Mouse (Mus musculus) CH12.LX (cell line): ENCODE results near the gene 1810010H24Rik. TPM values are rescaled to one million over a fixed set of nuclear protein-coding genes. Genes with fewer than 3 reads are reported as not detected.

Source experiments
- DNase-seq: peaks from one replicate; pipeline ENCODE4 v3.0.0-alpha.2; 2013; ENCODE audit errors: extremely low read depth
- H3K27ac ChIP-seq: 2 replicates; pipeline ENCODE4 v1.5.1; 2012; ENCODE audit warnings: low read depth, mild to moderate bottlenecking, control low read depth, moderate library complexity; ENCODE audit not compliant: insufficient read depth
- H3K27me3 ChIP-seq: replicated peaks from 2 replicates; pipeline ENCODE3; 2012; ENCODE audit warnings: inconsistent platforms
- H3K36me3 ChIP-seq, 2 experiments: replicated peaks in 1 of 2; 2 replicates each; pipeline versions ENCODE3 to v1.6.1; 2012; ENCODE audit warnings: inconsistent platforms in 1 of 2, low read length in 1 of 2, mild to moderate bottlenecking in 1 of 2, mixed read lengths in 1 of 2, moderate library complexity in 1 of 2; ENCODE audit not compliant: control insufficient read depth in 1 of 2, insufficient read depth in 1 of 2
- H3K4me1 ChIP-seq, 2 experiments: 2 replicates each; pipeline ENCODE4 v1.6.1; 2012; ENCODE audit warnings: inconsistent platforms in 1 of 2, moderate library complexity in 1 of 2; ENCODE audit not compliant: insufficient read depth in 2 of 2, control insufficient read depth in 1 of 2
- H3K4me2 ChIP-seq: 2 replicates; pipeline ENCODE4 v1.6.1; 2012; ENCODE audit warnings: low read depth, mild to moderate bottlenecking, control low read depth; ENCODE audit not compliant: poor library complexity, insufficient read depth, severe bottlenecking
- H3K4me3 ChIP-seq, 3 experiments: fragments of 150-350 bp in 1 of 3; sonication (generic) in 1 of 3; replicated peaks in 1 of 3; 2 replicates each; pipeline versions ENCODE3 to v1.5.1; 2011 to 2012; ENCODE audit warnings: low read depth in 2 of 3, low read length in 2 of 3, mild to moderate bottlenecking in 2 of 3, moderate library complexity in 2 of 3, control low read depth in 1 of 3, improper control_type of control experiment in 1 of 3, inconsistent platforms in 1 of 3, mixed read lengths in 1 of 3; ENCODE audit not compliant: poor library complexity in 1 of 3
- H3K79me2 ChIP-seq: replicated peaks from 2 replicates; pipeline ENCODE4 v1.6.1; 2012; ENCODE audit warnings: mild to moderate bottlenecking, moderate library complexity; ENCODE audit not compliant: control insufficient read depth, poor library complexity, insufficient read depth, severe bottlenecking; ENCODE audit errors: extremely low read depth
- H3K9ac ChIP-seq: 2 replicates; pipeline ENCODE4 v1.6.1; 2012; ENCODE audit warnings: low read depth, mild to moderate bottlenecking, control low read depth, moderate library complexity; ENCODE audit not compliant: insufficient read depth
- H3K9me3 ChIP-seq: replicated peaks from 2 replicates; pipeline ENCODE3; 2012; ENCODE audit warnings: low read length, inconsistent platforms, mixed read lengths
- BHLHE40 ChIP-seq: IDR thresholded peaks from 2 replicates; pipeline ENCODE4 v1.6.1; 2011; ENCODE audit warnings: mild to moderate bottlenecking, low read depth, low read length, improper control_type of control experiment
- CHD1 ChIP-seq: IDR thresholded peaks from 2 replicates; pipeline ENCODE4 v1.6.1; 2012; ENCODE audit warnings: low read depth, low read length, improper control_type of control experiment, inconsistent platforms
- CTCF ChIP-seq, 2 experiments: IDR thresholded peaks in 1 of 2; conservative IDR thresholded peaks in 1 of 2; 2 replicates each; pipeline ENCODE4 v1.5.1; 2011 to 2012; ENCODE audit warnings: low read depth in 2 of 2, low read length in 2 of 2, improper control_type of control experiment in 1 of 2, inconsistent platforms in 1 of 2, mild to moderate bottlenecking in 1 of 2, moderate library complexity in 1 of 2
- E2F4 ChIP-seq: IDR thresholded peaks from 2 replicates; pipeline ENCODE4 v1.6.1; 2011; ENCODE audit warnings: low read depth, low read length, improper control_type of control experiment; ENCODE audit not compliant: insufficient replicate concordance
- ELF1 ChIP-seq: IDR thresholded peaks from 2 replicates; pipeline ENCODE4 v1.6.1; 2014; ENCODE audit warnings: low read depth, mild to moderate bottlenecking, inconsistent platforms, low read length, improper control_type of control experiment
- ETS1 ChIP-seq: conservative IDR thresholded peaks from 2 replicates; pipeline ENCODE4 v1.6.1; 2012; ENCODE audit warnings: low read depth, mild to moderate bottlenecking, inconsistent platforms, low read length, improper control_type of control experiment, moderate library complexity
- IRF4 ChIP-seq: IDR thresholded peaks from 2 replicates; pipeline ENCODE4 v1.6.1; 2014; ENCODE audit warnings: low read depth, mild to moderate bottlenecking, inconsistent platforms, low read length, improper control_type of control experiment
- JUN ChIP-seq: IDR thresholded peaks from 2 replicates; pipeline ENCODE4 v1.6.1; 2011; ENCODE audit warnings: low read depth, mild to moderate bottlenecking, low read length, improper control_type of control experiment, moderate library complexity; ENCODE audit not compliant: insufficient read depth
- JUND ChIP-seq: conservative IDR thresholded peaks from 2 replicates; pipeline ENCODE4 v1.6.1; 2011; ENCODE audit warnings: low read depth, low read length, improper control_type of control experiment
- KAT2A ChIP-seq: IDR thresholded peaks from 2 replicates; pipeline ENCODE4 v1.6.1; 2012; ENCODE audit warnings: low read length, improper control_type of control experiment, inconsistent platforms; ENCODE audit not compliant: insufficient replicate concordance
- MAFK ChIP-seq: IDR thresholded peaks from 2 replicates; pipeline ENCODE4 v1.6.1; 2011; ENCODE audit warnings: low read length, improper control_type of control experiment; ENCODE audit not compliant: insufficient replicate concordance
- MAX ChIP-seq: IDR thresholded peaks from 2 replicates; pipeline ENCODE4 v1.6.1; 2011; ENCODE audit warnings: low read length, improper control_type of control experiment
- MEF2A ChIP-seq: IDR thresholded peaks from 2 replicates; pipeline ENCODE4 v1.6.1; 2014; ENCODE audit warnings: low read depth, mild to moderate bottlenecking, inconsistent platforms, low read length, improper control_type of control experiment, borderline replicate concordance
- MYC ChIP-seq: IDR thresholded peaks from 2 replicates; pipeline ENCODE4 v1.6.1; 2011; ENCODE audit warnings: low read depth, mild to moderate bottlenecking, improper control_type of control experiment, low read length
- NELFE ChIP-seq: IDR thresholded peaks from 2 replicates; pipeline ENCODE4 v1.6.1; 2011; ENCODE audit warnings: low read depth, low read length, improper control_type of control experiment
- RCOR1 ChIP-seq: conservative IDR thresholded peaks from 2 replicates; pipeline ENCODE4 v1.6.1; 2012; ENCODE audit warnings: low read depth, mild to moderate bottlenecking, inconsistent platforms, low read length, improper control_type of control experiment
- SIN3A ChIP-seq: IDR thresholded peaks from 2 replicates; pipeline ENCODE4 v1.6.1; 2012; ENCODE audit warnings: low read length, improper control_type of control experiment, inconsistent platforms
- TCF12 ChIP-seq: IDR thresholded peaks from 2 replicates; pipeline ENCODE4 v1.6.1; 2014; ENCODE audit warnings: low read depth, mild to moderate bottlenecking, inconsistent platforms, low read length, improper control_type of control experiment
- USF1 ChIP-seq: IDR thresholded peaks from 2 replicates; pipeline ENCODE4 v1.6.1; 2014; ENCODE audit warnings: low read depth, mild to moderate bottlenecking, inconsistent platforms, low read length, improper control_type of control experiment
- USF2 ChIP-seq: conservative IDR thresholded peaks from 2 replicates; pipeline ENCODE4 v1.6.1; 2011; ENCODE audit warnings: low read depth, low read length, improper control_type of control experiment
- ZC3H11A ChIP-seq: IDR thresholded peaks from 2 replicates; pipeline ENCODE4 v1.6.1; 2012; ENCODE audit warnings: low read depth, mild to moderate bottlenecking, inconsistent platforms, low read length, improper control_type of control experiment
- dilution Hi-C: fragments of 300-500 bp; cut with MboI; formaldehyde crosslinking; loops from 2 replicates; pipeline ENCODE4 v1.14.3; 2020; ENCODE audit warnings: low sequenced_read_pairs; ENCODE audit not compliant: extremely low pct_unique_long_range_greater_than_20kb, extremely low pct_ligation_motif_present
- in situ Hi-C: fragments of 300-500 bp; cut with MboI; formaldehyde crosslinking; loops from 3 replicates; pipeline ENCODE4 v1.14.3; 2019; ENCODE audit warnings: low sequenced_read_pairs, low pct_ligation_motif_present, low pct_unique_long_range_greater_than_20kb, mixed read lengths
- polyA plus RNA-seq: library from polyadenylated mRNA; unstranded; fragments of >175 nt; gene quantifications from 2 replicates; pipeline ENCODE4 v1.2.1, GENCODE M21; 2012; ENCODE audit warnings: low read depth; ENCODE audit not compliant: insufficient read length
- total RNA-seq, 2 experiments: library from RNA; depleted of rRNA; stranded (reverse); fragments of 300-350 nt in 1 of 2; fragments of >200 nt in 1 of 2; gene quantifications; 2 replicates each; pipeline ENCODE4 v1.2.3; 2012 to 2014

The 1810010H24Rik gene
- total and polyA plus RNA-seq, 3 experiments = 0.53 to 1.7 (median 1.1) TPM

- TF ChIP-seq TCF12 (peak; percentile 97), MYC (peak; percentile 89), SIN3A (peak; percentile 89), RCOR1 (no peak), MAFK (no peak), KAT2A (0 out of 2 replicates have a peak, but pooled peaks have one; percentile 80), ETS1 (0 out of 2 replicates have a peak, but pooled peaks have one; percentile 10), MAX (peak; percentile 90), IRF4 (peak; percentile 44; the same call in 1 of the 2 replicates), JUND (no peak), MEF2A (peak; percentile 32; the same call in 1 of the 2 replicates), NELFE (peak; percentile 99), CTCF (conservative IDR thresholded peaks at IDR 0.05 in 1 of 2, IDR thresholded peaks at IDR 0.05 in 1 of 2; ENCODE audit: low read depth in 2 of 2, low read length in 2 of 2) (no peak), ZC3H11A (no peak), JUN (no peak), USF1 (no peak), E2F4 (no peak), USF2 (no peak)
- TF ChIP-seq, all 38 proteins: peak for 20
Measured at GRCm38 (mm10) chr11:106999151-106999948, 26.1 kb upstream of the 1810010H24Rik start, which contains the start of gene Kpna2 (continued).

- Histone ChIP-seq H3K36me3 (peaks cover 19 to 24% of the 10 kb centered on the region in 2 experiments), H3K9ac (peak overlapping the region; percentile 99), H3K27me3 (no peaks in the 10 kb centered on the region), H3K79me2 (peaks cover 42% of the 10 kb centered on the region)
- no peak for DNase-seq
- in situ Hi-C loops = no loop called here
- TF ChIP-seq JUND (no peak), USF2 (no peak), BHLHE40 (no peak), MEF2A (no peak), ELF1 (no peak), ETS1 (0 out of 2 replicates have a peak, but pooled peaks have one; percentile 1), CHD1 (peak; percentile 91; the same call in 1 of the 2 replicates), JUN (no peak)
- TF ChIP-seq, all 38 proteins: peak for 2
- Histone ChIP-seq H3K4me2 (peak overlapping the region; percentile 96), H3K4me1 (peaks cover 3 to 33% of the 10 kb centered on the region in 2 experiments), H3K9me3 (no peaks in the 10 kb centered on the region), H3K27ac (no peak overlapping the region), H3K4me3 (peak overlapping the region; percentile 56 to 74 (median 63))
- dilution Hi-C loops = no loop called here
Measured at GRCm38 (mm10) chr11:106999949-107000513, 25.4 kb upstream of the 1810010H24Rik start.
